Mouse (Mus musculus): Measurements from ENCODE around the gene Fam217b. TPM values are rescaled to one million over a fixed set of nuclear protein-coding genes. Genes with fewer than 3 reads are reported as not detected.

The Fam217b gene
- polyA plus RNA-seq (2014; fragmentation: Nextera tagmentation; extraction: Ambion mirVana) = 4.8 and 5.5 TPM in 2 replicates

- H3K9me3 ChIP-seq (replicated peaks; ENCODE audit: control insufficient read depth, low read length) = no peaks in the 10 kb centered on the region
- H3K4me2 ChIP-seq (ENCODE audit: low read depth, low read length) = peak within 1 kb of the TSS; percentile 99
- peak; percentile 73 for DNase-seq (ENCODE audit: low spot score)
- H3K4me1 ChIP-seq (ENCODE audit: control insufficient read depth, insufficient read depth, low read length) = peaks cover 3% of the 10 kb centered on the region; the same call in 1 of the 2 replicates
- peak within 1 kb of the TSS; percentile 76 for H3K4me3 ChIP-seq (ENCODE audit: low read depth, low read length)
- ATAC-seq (replicated peaks; ENCODE audit: insufficient number of reproducible peaks, low FRiP score, low TSS enrichment, low read depth) = peak; percentile 84
- H3K36me3 ChIP-seq (replicated peaks; ENCODE audit: control insufficient read depth, insufficient read depth, low read depth, low read length) = no peaks in the 10 kb centered on the region
- H3K27me3 ChIP-seq (ENCODE audit: control insufficient read depth, insufficient read depth, low read length) = peaks cover 11% of the 10 kb centered on the region
- under 1% methylated on average over 54 of the region's 74 CpGs for WGBS
- H3K9ac ChIP-seq (replicated peaks; ENCODE audit: low read length) = peak within 1 kb of the TSS; percentile 62
- no peak within 1 kb of the TSS for H3K27ac ChIP-seq (replicated peaks; ENCODE audit: low read depth, low read length)
Observed at GRCm38 (mm10) chr2:178414261-178415149, at the start of gene Fam217b, which contains the start of gene Ppp1r3d. TSS of gene Fam217b (plus strand) at chr2:178414524. TSS of gene Ppp1r3d (minus strand) at chr2:178414472.

DNA sequence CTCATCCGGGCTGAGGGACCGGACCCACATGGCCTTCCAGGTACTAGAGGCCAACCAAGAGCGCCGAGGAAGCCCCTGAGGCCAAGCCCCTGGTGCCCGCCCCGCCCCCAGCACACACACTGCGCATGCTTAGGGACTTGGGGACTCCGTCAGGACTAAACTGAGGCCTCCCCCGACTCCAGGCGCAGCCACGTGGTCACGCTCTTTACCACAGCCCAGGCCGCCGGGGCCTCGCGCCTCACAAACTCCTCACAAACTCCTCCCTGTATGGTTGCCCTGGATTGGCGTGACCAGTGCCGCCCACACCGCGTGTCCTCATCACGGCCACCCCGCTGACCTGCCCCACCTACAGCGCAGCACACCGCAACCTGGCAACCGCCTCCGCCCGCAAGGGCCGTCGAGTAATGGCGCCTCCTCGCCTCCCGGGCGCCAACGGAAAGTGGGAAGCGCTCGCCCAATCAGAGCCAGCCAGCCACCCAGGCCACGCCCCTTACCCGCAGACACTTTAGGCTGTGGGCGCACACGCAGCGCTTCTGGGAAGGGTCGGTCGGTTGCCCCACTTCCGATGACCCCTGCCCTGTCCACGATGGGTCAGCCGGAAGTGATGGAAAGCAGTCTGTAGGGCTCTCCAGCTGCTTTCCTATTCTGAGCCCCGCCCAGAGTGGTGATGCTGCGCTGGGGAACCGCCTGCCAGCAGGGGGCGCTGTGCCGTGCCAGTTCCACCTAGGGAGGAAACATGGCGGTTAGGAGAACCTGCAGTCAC lies 7.1 kb upstream of the Fam217b start, which contains the start of gene Sycp2:
TSS of gene Sycp2 (minus strand) at position 633 of the 763 bp plus-strand sequence.
- Histone ChIP-seq H3K4me1 (ENCODE audit: control insufficient read depth, insufficient read depth, low read length) (no peaks in the 10 kb centered on the region), H3K4me3 (ENCODE audit: low read depth, low read length) (no peak within 1 kb of the TSS), H3K36me3 (replicated peaks; ENCODE audit: control insufficient read depth, insufficient read depth, low read depth, low read length) (no peaks in the 10 kb centered on the region), H3K4me2 (ENCODE audit: low read depth, low read length) (no peak within 1 kb of the TSS), H3K9me3 (replicated peaks; ENCODE audit: control insufficient read depth, low read length) (no peaks in the 10 kb centered on the region), H3K27me3 (ENCODE audit: control insufficient read depth, insufficient read depth, low read length) (no peaks in the 10 kb centered on the region), H3K27ac (replicated peaks; ENCODE audit: low read depth, low read length) (no peak within 1 kb of the TSS), H3K9ac (replicated peaks; ENCODE audit: low read length) (no peak within 1 kb of the TSS)
- ATAC-seq (replicated peaks; ENCODE audit: insufficient number of reproducible peaks, low FRiP score, low TSS enrichment, low read depth) (peak; percentile 67; the same call in 1 of the 2 replicates), DNase-seq (ENCODE audit: low spot score) (no peak)
- 86% methylated on average over 51 of the region's 52 CpGs for WGBS

- no peak for ATAC-seq (replicated peaks; ENCODE audit: insufficient number of reproducible peaks, low FRiP score, low TSS enrichment, low read depth)
- Histone ChIP-seq H3K9me3 (replicated peaks; ENCODE audit: control insufficient read depth, low read length) (no peaks in the 10 kb centered on the region), H3K4me1 (ENCODE audit: control insufficient read depth, insufficient read depth, low read length) (peaks cover 3% of the 10 kb centered on the region; the same call in 1 of the 2 replicates), H3K27me3 (ENCODE audit: control insufficient read depth, insufficient read depth, low read length) (peaks cover 11% of the 10 kb centered on the region), H3K9ac (replicated peaks; ENCODE audit: low read length) (no peak overlapping the region), H3K27ac (replicated peaks; ENCODE audit: low read depth, low read length) (no peak overlapping the region), H3K36me3 (replicated peaks; ENCODE audit: control insufficient read depth, insufficient read depth, low read depth, low read length) (no peaks in the 10 kb centered on the region), H3K4me2 (ENCODE audit: low read depth, low read length) (no peak overlapping the region), H3K4me3 (ENCODE audit: low read depth, low read length) (no peak overlapping the region)
- no peak for DNase-seq (ENCODE audit: low spot score)
- WGBS = 65% methylated on average over 1 of the region's 1 CpGs
Observed at GRCm38 (mm10) chr2:178409024-178409423, 5.3 kb upstream of the Fam217b start.

DNA sequence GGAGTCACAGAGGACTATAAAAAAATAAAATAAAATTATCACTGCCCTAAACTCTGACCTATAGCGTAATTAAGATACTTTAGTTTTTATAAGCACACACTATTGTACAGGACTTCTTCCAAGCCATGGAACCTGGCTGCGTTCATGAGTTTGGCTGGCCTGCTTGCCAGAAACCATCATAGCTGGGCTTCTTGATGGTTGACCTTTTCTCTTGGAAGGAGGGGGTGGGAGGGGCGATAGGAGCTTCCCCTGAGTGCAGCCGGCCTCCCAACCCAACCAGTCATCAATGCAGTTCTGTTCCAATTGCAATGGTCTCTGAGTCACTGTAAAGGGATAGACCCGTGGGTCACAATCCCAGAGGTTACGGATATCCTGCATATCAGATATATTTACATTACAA lies 4.0 kb upstream of the Fam217b start:
- Histone ChIP-seq H3K4me2 (ENCODE audit: low read depth, low read length) (no peak overlapping the region), H3K4me3 (ENCODE audit: low read depth, low read length) (no peak overlapping the region), H3K9me3 (replicated peaks; ENCODE audit: control insufficient read depth, low read length) (no peaks in the 10 kb centered on the region), H3K36me3 (replicated peaks; ENCODE audit: control insufficient read depth, insufficient read depth, low read depth, low read length) (no peaks in the 10 kb centered on the region), H3K27ac (replicated peaks; ENCODE audit: low read depth, low read length) (no peak overlapping the region), H3K27me3 (ENCODE audit: control insufficient read depth, insufficient read depth, low read length) (peaks cover 11% of the 10 kb centered on the region), H3K4me1 (ENCODE audit: control insufficient read depth, insufficient read depth, low read length) (peaks cover 3% of the 10 kb centered on the region; the same call in 1 of the 2 replicates), H3K9ac (replicated peaks; ENCODE audit: low read length) (no peak overlapping the region)
- ATAC-seq (replicated peaks; ENCODE audit: insufficient number of reproducible peaks, low FRiP score, low TSS enrichment, low read depth) = no peak
- 69% methylated on average over 6 of the region's 6 CpGs for WGBS
- DNase-seq (ENCODE audit: low spot score) = no peak

DNA sequence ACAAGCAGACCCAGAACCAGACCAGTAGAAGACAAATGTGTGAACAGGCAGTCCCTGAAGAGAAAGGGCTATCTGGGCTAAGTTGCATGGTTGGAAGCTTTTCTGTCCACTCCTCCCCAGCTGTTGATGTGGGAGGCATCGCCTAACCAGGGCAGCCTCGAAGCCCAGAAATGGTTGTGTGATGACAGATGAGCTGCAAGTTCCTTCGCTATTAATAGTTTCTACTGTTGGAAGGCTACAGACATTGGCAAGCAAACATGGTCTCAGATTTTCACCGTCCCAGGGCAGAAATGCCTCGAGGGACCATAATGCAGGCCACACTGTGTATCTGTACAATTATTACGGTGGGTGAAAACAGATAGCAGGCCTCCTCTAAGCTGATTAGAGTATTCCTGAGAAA lies 1.7 kb upstream of the Fam217b start:
- Histone ChIP-seq H3K4me2 (ENCODE audit: low read depth, low read length) (no peak overlapping the region), H3K4me3 (ENCODE audit: low read depth, low read length) (no peak overlapping the region), H3K36me3 (replicated peaks; ENCODE audit: control insufficient read depth, insufficient read depth, low read depth, low read length) (no peaks in the 10 kb centered on the region), H3K27ac (replicated peaks; ENCODE audit: low read depth, low read length) (no peak overlapping the region), H3K27me3 (ENCODE audit: control insufficient read depth, insufficient read depth, low read length) (peaks cover 11% of the 10 kb centered on the region), H3K4me1 (ENCODE audit: control insufficient read depth, insufficient read depth, low read length) (peaks cover 3% of the 10 kb centered on the region; the same call in 1 of the 2 replicates), H3K9me3 (replicated peaks; ENCODE audit: control insufficient read depth, low read length) (no peaks in the 10 kb centered on the region), H3K9ac (replicated peaks; ENCODE audit: low read length) (no peak overlapping the region)
- 74% methylated on average over 6 of the region's 6 CpGs for WGBS
- ATAC-seq (replicated peaks; ENCODE audit: insufficient number of reproducible peaks, low FRiP score, low TSS enrichment, low read depth) (no peak), DNase-seq (ENCODE audit: low spot score) (no peak)

DNA sequence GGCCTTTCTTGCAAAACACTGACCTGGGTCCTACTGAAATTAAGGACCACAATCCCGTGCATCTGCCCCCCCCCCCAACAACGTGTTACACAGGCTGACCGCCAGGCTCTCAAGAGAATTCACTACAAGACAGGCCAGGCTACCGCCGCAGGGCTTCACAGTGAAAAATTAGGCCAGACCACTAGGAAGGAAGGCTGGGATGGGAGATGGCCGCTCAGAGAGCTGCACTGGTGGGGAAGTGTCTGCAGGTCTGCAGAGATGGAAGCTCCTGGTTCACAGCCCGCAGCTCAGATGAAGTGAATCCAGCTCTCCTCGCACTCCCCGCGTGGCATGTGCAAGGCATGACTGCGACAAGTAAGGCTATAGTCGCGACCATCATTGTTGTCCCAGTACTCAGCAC lies 1.2 kb upstream of the Fam217b start:
- Histone ChIP-seq H3K4me1 (ENCODE audit: control insufficient read depth, insufficient read depth, low read length) (peaks cover 3% of the 10 kb centered on the region; the same call in 1 of the 2 replicates), H3K27me3 (ENCODE audit: control insufficient read depth, insufficient read depth, low read length) (peaks cover 11% of the 10 kb centered on the region), H3K36me3 (replicated peaks; ENCODE audit: control insufficient read depth, insufficient read depth, low read depth, low read length) (no peaks in the 10 kb centered on the region), H3K9ac (replicated peaks; ENCODE audit: low read length) (no peak overlapping the region), H3K9me3 (replicated peaks; ENCODE audit: control insufficient read depth, low read length) (no peaks in the 10 kb centered on the region), H3K4me3 (ENCODE audit: low read depth, low read length) (peak overlapping the region; percentile 76; the same call in 1 of the 2 replicates), H3K27ac (replicated peaks; ENCODE audit: low read depth, low read length) (no peak overlapping the region), H3K4me2 (ENCODE audit: low read depth, low read length) (peak overlapping the region; percentile 99)
- 62% methylated on average over 13 of the region's 13 CpGs for WGBS
- DNase-seq (ENCODE audit: low spot score) (no peak), ATAC-seq (replicated peaks; ENCODE audit: insufficient number of reproducible peaks, low FRiP score, low TSS enrichment, low read depth) (no peak)

GRCm38 (mm10) chr2:178413481-178414260 lies 653 bp upstream of the Fam217b start:
- ATAC-seq (replicated peaks; ENCODE audit: insufficient number of reproducible peaks, low FRiP score, low TSS enrichment, low read depth) (peak; percentile 14; the same call in 1 of the 2 replicates), DNase-seq (ENCODE audit: low spot score) (no peak)

More at GRCm38 (mm10) chr2:178413481-178414260, 653 bp upstream of the Fam217b start:
- 16% methylated on average over 75 of the region's 75 CpGs for WGBS
- H3K36me3 ChIP-seq (replicated peaks; ENCODE audit: control insufficient read depth, insufficient read depth, low read depth, low read length) = no peaks in the 10 kb centered on the region
- no peak overlapping the region for H3K27ac ChIP-seq (replicated peaks; ENCODE audit: low read depth, low read length)
- peak overlapping the region; percentile 99 for H3K4me2 ChIP-seq (ENCODE audit: low read depth, low read length)
- H3K4me1 ChIP-seq (ENCODE audit: control insufficient read depth, insufficient read depth, low read length) = peaks cover 3% of the 10 kb centered on the region; the same call in 1 of the 2 replicates
- peaks cover 11% of the 10 kb centered on the region for H3K27me3 ChIP-seq (ENCODE audit: control insufficient read depth, insufficient read depth, low read length)
- no peaks in the 10 kb centered on the region for H3K9me3 ChIP-seq (replicated peaks; ENCODE audit: control insufficient read depth, low read length)
- peak overlapping the region; percentile 76 for H3K4me3 ChIP-seq (ENCODE audit: low read depth, low read length)
- H3K9ac ChIP-seq (replicated peaks; ENCODE audit: low read length) = peak overlapping the region; percentile 62
